Mouse (Mus musculus): ENCODE measurements at regions not wholly inside any gene's neighbourhood (a gene's known extent, or its start where the extent isn't known, plus 50 kb on each side); places are given as distances from the start of the nearest gene placed in this dataset.

GRCm38 (mm10) chr2:128431751-128432150 lies 159.3 kb upstream of the Spdye4c start:
- DNase-seq (ENCODE audit: low spot score): no peak

GRCm38 (mm10) chr2:128432741-128433140 lies 158.3 kb upstream of the Spdye4c start:
- DNase-seq (ENCODE audit: low spot score): no peak

- DNase-seq (ENCODE audit: low spot score): no peak
Measured at GRCm38 (mm10) chr2:128433553-128434081, 157.4 kb upstream of the Spdye4c start.

- DNase-seq (ENCODE audit: low spot score): no peak
Measured at GRCm38 (mm10) chr2:128434200-128434977, 156.6 kb upstream of the Spdye4c start.

GRCm38 (mm10) chr2:128436378-128436777 lies 154.6 kb upstream of the Spdye4c start:
- no peak for DNase-seq (ENCODE audit: low spot score)

GRCm38 (mm10) chr2:128437698-128438097 lies 153.3 kb upstream of the Spdye4c start:
- DNase-seq (ENCODE audit: low spot score): no peak

- DNase-seq (ENCODE audit: low spot score): no peak
Measured at GRCm38 (mm10) chr2:128438161-128438822, 152.7 kb upstream of the Spdye4c start.

- DNase-seq (ENCODE audit: low spot score): no peak
Measured at GRCm38 (mm10) chr2:128438897-128439296, 152.1 kb upstream of the Spdye4c start.

GRCm38 (mm10) chr2:128444599-128445011 lies 146.4 kb upstream of the Spdye4c start:
- no peak for DNase-seq (ENCODE audit: low spot score)

GRCm38 (mm10) chr2:128445443-128445842 lies 145.6 kb upstream of the Spdye4c start:
- no peak for DNase-seq (ENCODE audit: low spot score)

GRCm38 (mm10) chr2:128449294-128449693 lies 141.7 kb upstream of the Spdye4c start:
- DNase-seq (ENCODE audit: low spot score): no peak

GRCm38 (mm10) chr2:128450045-128450444 lies 141.0 kb upstream of the Spdye4c start:
- DNase-seq (ENCODE audit: low spot score): no peak

GRCm38 (mm10) chr2:128451554-128452239 lies 139.3 kb upstream of the Spdye4c start:
- DNase-seq (ENCODE audit: low spot score): no peak

GRCm38 (mm10) chr2:128452582-128452981 lies 138.4 kb upstream of the Spdye4c start:
- no peak for DNase-seq (ENCODE audit: low spot score)

- no peak for DNase-seq (ENCODE audit: low spot score)
Measured at GRCm38 (mm10) chr2:128454509-128454908, 136.5 kb upstream of the Spdye4c start.

- DNase-seq (ENCODE audit: low spot score): no peak
Measured at GRCm38 (mm10) chr2:128457591-128458209, 133.3 kb upstream of the Spdye4c start.

GRCm38 (mm10) chr2:128465214-128465984 lies 125.6 kb upstream of the Spdye4c start:
- no peak for DNase-seq (ENCODE audit: low spot score)

GRCm38 (mm10) chr2:128467490-128468245 lies 123.3 kb upstream of the Spdye4c start:
- DNase-seq (ENCODE audit: low spot score): no peak

- DNase-seq (ENCODE audit: low spot score): no peak
Measured at GRCm38 (mm10) chr2:128468323-128468722, 122.7 kb upstream of the Spdye4c start.

GRCm38 (mm10) chr2:128470351-128470750 lies 120.7 kb upstream of the Spdye4c start:
- DNase-seq (ENCODE audit: low spot score): no peak
